Mouse (Mus musculus) forebrain, embryonic 11.5 days (tissue): ENCODE data around the gene Gm45208. TPM values are rescaled to one million over a fixed set of nuclear protein-coding genes. Genes with fewer than 3 reads are reported as not detected.
"Not testable (repeated sequence)": the region's sequence is repeated elsewhere in the genome, so short reads cannot be mapped to it uniquely, and the experiment has no call there.

Experiments
- ATAC-seq: fragments of 200-750 bp; cut with Nextera tagmentation; replicated peaks from 2 replicates; pipeline ENCODE4 v1.8.0; 2017; ENCODE audit warnings: moderate TSS enrichment; ENCODE audit not compliant: low FRiP score
- DNase-seq: peaks from one replicate; pipeline ENCODE4 v3.0.0-alpha.2; 2017; ENCODE audit warnings: low spot score
- H3K27ac ChIP-seq: fragments of 300-500 bp; sonication (generic); 2 replicates; pipeline ENCODE4 v1.5.1; 2014; ENCODE audit warnings: low read depth, low read length
- H3K27me3 ChIP-seq: fragments of 300-500 bp; sonication (generic); 2 replicates; pipeline ENCODE4 v1.6.1; 2014; ENCODE audit warnings: mild to moderate bottlenecking, low read length, mixed read lengths; ENCODE audit not compliant: control insufficient read depth, insufficient read depth
- H3K36me3 ChIP-seq: fragments of 300-500 bp; sonication (generic); 2 replicates; pipeline ENCODE4 v1.6.1; 2014; ENCODE audit warnings: mild to moderate bottlenecking, low read length, moderate library complexity, mixed read lengths; ENCODE audit not compliant: control insufficient read depth, insufficient read depth
- H3K4me1 ChIP-seq: fragments of 300-500 bp; sonication (generic); replicated peaks from 2 replicates; pipeline ENCODE4 v1.6.1; 2014; ENCODE audit warnings: low read length, mixed read lengths; ENCODE audit not compliant: control insufficient read depth, insufficient read depth
- H3K4me2 ChIP-seq: fragments of 300-500 bp; sonication (generic); 2 replicates; pipeline ENCODE4 v1.6.1; 2014; ENCODE audit warnings: low read depth, mild to moderate bottlenecking, low read length, moderate library complexity, mixed read lengths; ENCODE audit not compliant: severe bottlenecking
- H3K4me3 ChIP-seq: fragments of 300-500 bp; sonication (generic); 2 replicates; pipeline ENCODE4 v1.5.1; 2014; ENCODE audit warnings: low read depth, low read length
- H3K9ac ChIP-seq: fragments of 300-500 bp; sonication (generic); 2 replicates; pipeline ENCODE4 v1.6.1; 2014; ENCODE audit warnings: low read length
- H3K9me3 ChIP-seq: fragments of 300-500 bp; sonication (generic); 2 replicates; pipeline ENCODE4 v1.6.1; 2016; ENCODE audit warnings: low read length, mixed read lengths; ENCODE audit not compliant: control insufficient read depth
- WGBS: fragments of 180-500 bp; shearing (Covaris S2); extraction: QIAGEN DNeasy Blood & Tissue Kit; methylation state at CpG from one replicate; pipeline ENCODE4 v1.1.7; 2014; 5-methylcytosine and 5-hydroxymethylcytosine counted together
- polyA plus RNA-seq: library from polyadenylated mRNA; unstranded; fragments of >200 nt; fragmentation: Nextera tagmentation; extraction: Ambion mirVana; gene quantifications from 2 replicates; pipeline ENCODE4 v1.2.1, GENCODE M21; 2014

Gm45208 gene
- polyA plus RNA-seq, 1 experiment from 2014 or later, result not detected

DNA sequence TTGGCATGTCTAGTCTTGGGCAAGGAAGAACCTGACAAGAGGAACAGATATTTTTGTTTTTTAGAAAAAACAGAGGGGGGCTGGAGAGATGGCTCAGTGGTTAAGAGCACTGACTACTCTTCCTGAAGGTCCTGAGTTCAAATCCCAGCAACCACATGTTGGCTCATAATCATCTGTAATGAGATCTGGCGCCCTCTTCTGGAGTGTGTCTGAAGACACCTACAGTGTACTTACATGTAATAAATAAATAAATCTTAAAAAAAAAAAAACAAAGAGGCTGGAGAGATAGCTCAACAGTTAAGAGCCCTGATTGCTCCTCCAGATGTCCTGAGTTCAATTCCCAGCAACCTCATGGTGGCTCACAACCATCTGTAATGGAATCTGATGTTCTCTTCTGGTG, 6.0 kb upstream of the Gm45208 start:
- not testable (repeated sequence) for H3K4me3 ChIP-seq, H3K9ac ChIP-seq
- WGBS, result 38% methylated on average over 1 of the region's 1 CpGs

DNA sequence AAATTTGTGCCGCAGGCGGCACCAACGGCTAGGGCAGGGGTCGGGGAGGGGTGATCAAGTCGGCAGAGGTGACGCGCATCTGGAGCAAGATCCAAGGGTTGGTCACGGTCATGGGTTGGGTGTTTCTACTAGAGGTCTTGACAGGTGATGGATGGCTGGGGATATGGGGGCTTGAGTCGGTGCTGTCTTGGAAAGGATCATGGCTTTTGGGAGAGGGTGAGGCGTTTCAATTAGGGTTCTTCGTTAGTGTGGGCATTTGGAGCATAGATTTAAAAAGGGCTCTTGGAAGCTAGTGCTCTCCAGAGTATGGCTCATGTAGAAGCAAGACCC, 202 bp downstream of the Gm45208 start:
- WGBS, result 24% methylated on average over 11 of the region's 11 CpGs
- DNase-seq (no peak), ATAC-seq (no peak)
- peak overlapping the region; percentile 63 for H3K9ac ChIP-seq
- peak overlapping the region; percentile 57 for H3K4me2 ChIP-seq
- peak overlapping the region; percentile 46 for H3K4me3 ChIP-seq
- H3K27ac ChIP-seq, result 0 out of 2 replicates have a peak overlapping the region, but pooled peaks have one; percentile 79
- no peaks in the 10 kb centered on the region; the same call in 1 of the 2 replicates for H3K36me3 ChIP-seq
- no peaks in the 10 kb centered on the region for H3K27me3 ChIP-seq
- H3K9me3 ChIP-seq, result no peaks in the 10 kb centered on the region
- no peaks in the 10 kb centered on the region for H3K4me1 ChIP-seq

More for the DNA sequence above, 6.0 kb upstream of the Gm45208 start:
- H3K27me3 ChIP-seq, H3K9me3 ChIP-seq, ATAC-seq, H3K4me2 ChIP-seq, H3K27ac ChIP-seq, H3K36me3 ChIP-seq, DNase-seq, H3K4me1 ChIP-seq: not testable (repeated sequence)

- ATAC-seq (no peak), DNase-seq (no peak)
- H3K9me3 ChIP-seq, result no peaks in the 10 kb centered on the region
- peak overlapping the region; percentile 46 for H3K4me3 ChIP-seq
- H3K27me3 ChIP-seq, result no peaks in the 10 kb centered on the region
- no peak overlapping the region for H3K9ac ChIP-seq
- H3K4me1 ChIP-seq, result no peaks in the 10 kb centered on the region
- H3K4me2 ChIP-seq, result peak overlapping the region; percentile 57
- no peaks in the 10 kb centered on the region; the same call in 1 of the 2 replicates for H3K36me3 ChIP-seq
- H3K27ac ChIP-seq, result no peak overlapping the region
- 39% methylated on average over 4 of the region's 4 CpGs for WGBS
These were observed 646 bp downstream of the Gm45208 start for GRCm38 (mm10) chrX:7722691-7723090.

DNA sequence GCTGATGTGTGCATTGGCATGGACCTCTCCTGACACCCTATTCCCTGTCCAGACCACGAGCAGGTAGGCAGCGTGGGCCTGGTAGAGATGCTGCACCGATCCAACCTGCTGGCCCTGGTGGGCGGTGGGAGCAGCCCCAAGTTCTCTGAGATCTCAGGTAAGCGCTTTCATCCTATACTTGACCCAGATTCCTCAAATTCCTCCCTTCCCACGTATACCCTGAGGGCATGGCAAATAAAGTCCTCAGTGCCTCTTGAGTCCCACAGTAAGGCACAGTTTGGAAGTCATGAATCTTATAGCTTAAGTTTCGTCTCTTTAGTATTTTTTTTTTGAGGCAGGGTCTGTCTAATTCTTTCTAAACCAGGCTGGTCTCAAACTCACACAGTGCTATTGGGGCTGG, 2.1 kb downstream of the Gm45208 start:
- Histone ChIP-seq H3K27me3 (no peaks in the 10 kb centered on the region), H3K36me3 (no peaks in the 10 kb centered on the region; the same call in 1 of the 2 replicates), H3K4me3 (no peak overlapping the region), H3K27ac (no peak overlapping the region), H3K4me2 (no peak overlapping the region), H3K4me1 (no peaks in the 10 kb centered on the region), H3K9me3 (no peaks in the 10 kb centered on the region), H3K9ac (no peak overlapping the region)
- 79% methylated on average over 7 of the region's 7 CpGs for WGBS
- DNase-seq (no peak), ATAC-seq (no peak)

- H3K4me2 ChIP-seq, result no peak overlapping the region
- ATAC-seq (no peak), DNase-seq (no peak)
- H3K36me3 ChIP-seq, result no peaks in the 10 kb centered on the region; the same call in 1 of the 2 replicates
- H3K9me3 ChIP-seq, result no peaks in the 10 kb centered on the region
- no peaks in the 10 kb centered on the region for H3K27me3 ChIP-seq
- WGBS, result 81% methylated on average over 12 of the region's 12 CpGs
- H3K4me3 ChIP-seq, result no peak overlapping the region
- no peaks in the 10 kb centered on the region for H3K4me1 ChIP-seq
- no peak overlapping the region for H3K9ac ChIP-seq
- H3K27ac ChIP-seq, result no peak overlapping the region
These were observed 3.8 kb downstream of the Gm45208 start for GRCm38 (mm10) chrX:7725841-7726240.

DNA sequence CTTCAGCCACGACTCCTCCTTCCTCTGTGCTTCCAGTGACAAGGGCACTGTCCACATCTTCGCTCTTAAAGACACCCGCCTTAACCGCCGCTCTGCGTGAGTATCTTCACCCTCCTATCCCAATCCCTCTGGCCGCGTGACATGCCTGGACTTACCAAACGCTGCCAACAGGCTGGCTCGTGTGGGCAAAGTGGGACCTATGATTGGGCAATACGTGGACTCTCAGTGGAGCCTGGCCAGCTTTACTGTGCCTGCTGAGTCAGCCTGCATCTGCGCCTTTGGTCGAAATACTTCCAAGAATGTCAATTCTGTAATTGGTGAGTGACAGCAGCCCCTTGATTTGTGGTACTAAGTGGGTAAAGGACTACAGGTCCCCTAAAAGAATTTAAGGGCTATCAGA, 5.1 kb downstream of the Gm45208 start:
- WGBS, result 91% methylated on average over 13 of the region's 13 CpGs
- Histone ChIP-seq H3K36me3 (no peaks in the 10 kb centered on the region; the same call in 1 of the 2 replicates), H3K9me3 (no peaks in the 10 kb centered on the region), H3K4me3 (no peak overlapping the region), H3K27ac (no peak overlapping the region), H3K4me1 (no peaks in the 10 kb centered on the region), H3K27me3 (no peaks in the 10 kb centered on the region), H3K4me2 (no peak overlapping the region), H3K9ac (no peak overlapping the region)
- no peak for DNase-seq
- no peak for ATAC-seq

- peak within 1 kb of the TSS; percentile 54 for H3K4me2 ChIP-seq
- H3K9ac ChIP-seq, result peak within 1 kb of the TSS; percentile 57
- ATAC-seq (peak; percentile 94), DNase-seq (peak; percentile 82)
- no peaks in the 10 kb centered on the region for H3K9me3 ChIP-seq
- H3K4me3 ChIP-seq, result peak within 1 kb of the TSS; percentile 42
- no peak within 1 kb of the TSS for H3K27ac ChIP-seq
- no peaks in the 10 kb centered on the region for H3K4me1 ChIP-seq
- no peaks in the 10 kb centered on the region for H3K27me3 ChIP-seq
- 18% methylated on average over 42 of the region's 42 CpGs for WGBS
- H3K36me3 ChIP-seq, result no peaks in the 10 kb centered on the region; the same call in 1 of the 2 replicates
These were observed 6.3 kb downstream of the Gm45208 start, which contains the start of gene Praf2 for GRCm38 (mm10) chrX:7728215-7728921. TSS of gene Praf2 (plus strand) at chrX:7728439.

DNA sequence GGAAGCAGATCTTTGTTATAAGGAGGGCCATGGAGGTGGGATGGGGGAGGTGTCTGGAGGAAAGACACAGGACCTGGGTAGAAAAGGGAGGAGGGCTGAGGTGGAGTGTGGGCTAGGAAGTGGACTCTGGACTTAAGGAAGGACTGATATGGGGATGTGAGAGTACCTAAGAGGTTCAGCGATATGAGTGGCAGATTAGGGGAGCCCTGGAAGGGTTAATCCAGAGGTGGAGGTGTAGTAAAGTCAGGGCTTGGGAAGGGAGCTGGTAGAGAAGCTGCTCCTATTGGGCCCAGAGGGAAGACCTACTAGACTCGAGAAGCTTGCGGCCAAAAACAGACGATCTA, 6.8 kb downstream of the Gm45208 start:
- WGBS, result 53% methylated on average over 4 of the region's 4 CpGs
- peak overlapping the region; percentile 57 for H3K9ac ChIP-seq
- H3K4me1 ChIP-seq, result no peaks in the 10 kb centered on the region
- no peak for ATAC-seq
- no peaks in the 10 kb centered on the region; the same call in 1 of the 2 replicates for H3K36me3 ChIP-seq
- DNase-seq, result no peak
- no peaks in the 10 kb centered on the region for H3K9me3 ChIP-seq
- no peak overlapping the region for H3K27ac ChIP-seq
- peak overlapping the region; percentile 42 for H3K4me3 ChIP-seq
- H3K4me2 ChIP-seq, result peak overlapping the region; percentile 54
- no peaks in the 10 kb centered on the region for H3K27me3 ChIP-seq
